Mouse (Mus musculus): ENCODE measurements around the gene Spdef.

DNA sequence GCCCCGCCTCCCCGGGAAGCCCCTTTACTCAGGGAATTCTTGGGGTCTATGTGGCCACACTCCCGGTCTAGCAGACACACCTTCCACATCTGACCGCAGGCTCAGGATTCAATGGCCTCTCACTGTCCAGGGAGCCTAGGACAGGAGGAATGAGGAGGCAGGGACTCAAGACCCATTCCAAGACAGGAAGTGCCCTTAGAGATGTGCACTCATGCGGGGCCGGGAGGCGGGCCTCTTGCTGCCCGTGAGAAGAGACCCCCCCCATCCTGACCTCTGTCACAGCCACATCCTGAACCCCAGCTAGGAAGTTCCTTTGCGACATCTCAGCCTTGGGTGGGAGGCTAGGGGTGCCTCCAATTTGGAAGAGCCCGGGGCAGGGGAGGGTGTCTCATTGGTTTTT, 3.7 kb downstream of the Spdef start:
- no peak for TF ChIP-seq CTCF (IDR thresholded peaks at IDR 0.05; ENCODE audit: low read depth, low read length)
- no peak for TF ChIP-seq POLR2A (IDR thresholded peaks at IDR 0.05; ENCODE audit: extremely low read depth, insufficient read depth, low read length)

Data from liver, adult 2 months (tissue).